Mouse (Mus musculus) embryonic facial prominence, embryonic 11.5 days (tissue): Measurements from ENCODE around the gene Ctsw. TPM values are rescaled to one million over a fixed set of nuclear protein-coding genes. Genes with fewer than 3 reads are reported as not detected.
A peak's percentile ranks its signal among the peaks of the same experiment; 100 is the strongest.

ENCODE experiments used
- ATAC-seq: fragments of 200-750 bp; cut with Nextera tagmentation; replicated peaks from 2 replicates; pipeline ENCODE4 v1.8.0; 2017; ENCODE audit warnings: low read depth; ENCODE audit not compliant: insufficient number of reproducible peaks, low FRiP score, low TSS enrichment
- DNase-seq: peaks from one replicate; pipeline ENCODE4 v3.0.0-alpha.2; 2015; ENCODE audit warnings: low spot score
- H3K27ac ChIP-seq: fragments of 300-500 bp; sonication (generic); replicated peaks from 2 replicates; pipeline ENCODE4 v1.5.1; 2014; ENCODE audit warnings: mild to moderate bottlenecking, low read depth, low read length, control low read depth
- H3K27me3 ChIP-seq: fragments of 300-500 bp; sonication (generic); 2 replicates; pipeline ENCODE4 v1.6.1; 2014; ENCODE audit warnings: mild to moderate bottlenecking, low read length, moderate library complexity, mixed read lengths; ENCODE audit not compliant: control insufficient read depth, insufficient read depth
- H3K36me3 ChIP-seq: fragments of 300-500 bp; sonication (generic); replicated peaks from 2 replicates; pipeline ENCODE4 v1.6.1; 2014; ENCODE audit warnings: low read depth, mild to moderate bottlenecking, low read length, moderate library complexity, mixed read lengths; ENCODE audit not compliant: control insufficient read depth, insufficient read depth
- H3K4me1 ChIP-seq: fragments of 300-500 bp; sonication (generic); 2 replicates; pipeline ENCODE4 v1.6.1; 2014; ENCODE audit warnings: low read length, mixed read lengths; ENCODE audit not compliant: control insufficient read depth, insufficient read depth
- H3K4me2 ChIP-seq: fragments of 300-500 bp; sonication (generic); 2 replicates; pipeline ENCODE4 v1.6.1; 2014; ENCODE audit warnings: low read depth, mild to moderate bottlenecking, control low read depth, low read length, moderate library complexity
- H3K4me3 ChIP-seq: fragments of 300-500 bp; sonication (generic); 2 replicates; pipeline ENCODE4 v1.5.1; 2014; ENCODE audit warnings: low read depth, low read length, control low read depth
- H3K9ac ChIP-seq: fragments of 300-500 bp; sonication (generic); replicated peaks from 2 replicates; pipeline ENCODE4 v1.6.1; 2014; ENCODE audit warnings: mild to moderate bottlenecking, control low read depth, low read length
- H3K9me3 ChIP-seq: fragments of 300-500 bp; sonication (generic); replicated peaks from 2 replicates; pipeline ENCODE4 v1.6.1; 2016; ENCODE audit warnings: mild to moderate bottlenecking, low read length, inconsistent platforms, mixed read lengths; ENCODE audit not compliant: control insufficient read depth
- WGBS: fragments of 180-500 bp; shearing (Covaris S2); extraction: QIAGEN DNeasy Blood & Tissue Kit; methylation state at CpG from one replicate; pipeline ENCODE4 v1.1.7; 2014; 5-methylcytosine and 5-hydroxymethylcytosine counted together
- polyA plus RNA-seq: library from polyadenylated mRNA; unstranded; fragments of >200 nt; fragmentation: Nextera tagmentation; extraction: Ambion mirVana; gene quantifications from 2 replicates; pipeline ENCODE4 v1.2.1, GENCODE M21; 2014

Gene Ctsw
- 1.1 and 1.4 TPM in 2 replicates for polyA plus RNA-seq

DNA sequence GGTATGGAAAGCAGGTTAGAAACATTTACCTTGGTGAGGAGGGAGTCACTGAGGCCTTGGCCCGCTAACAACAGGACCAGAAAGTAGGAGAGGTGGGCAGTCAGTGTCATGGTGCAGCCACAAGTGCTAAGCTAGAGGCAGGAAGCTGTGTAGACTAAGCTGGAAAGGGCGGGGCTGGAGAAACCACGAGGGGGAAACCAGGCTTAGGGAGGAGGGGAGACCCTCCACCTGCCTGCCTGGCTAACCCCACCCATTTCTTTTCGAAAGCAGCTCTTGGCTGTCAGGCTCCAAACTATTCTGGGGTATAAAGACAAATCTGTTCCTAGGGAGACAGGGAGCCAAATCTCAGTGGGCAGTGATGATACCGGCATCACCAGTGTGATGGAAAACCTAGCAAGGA, at the start of gene Ctsw:
TSS of gene Ctsw (minus strand) at position 134 of the 400 bp plus-strand sequence.
- WGBS = 63% methylated on average over 5 of the region's 5 CpGs
- DNase-seq (no peak), ATAC-seq (no peak)
- Histone ChIP-seq H3K27ac (no peak within 1 kb of the TSS), H3K9me3 (no peaks in the 10 kb centered on the region), H3K27me3 (no peaks in the 10 kb centered on the region), H3K4me2 (no peak within 1 kb of the TSS), H3K4me3 (no peak within 1 kb of the TSS), H3K4me1 (no peaks in the 10 kb centered on the region), H3K36me3 (peaks cover 5% of the 10 kb centered on the region), H3K9ac (no peak within 1 kb of the TSS)

GRCm38 (mm10) chr19:5516906-5517505, 48.7 kb upstream of the Ctsw start:
- H3K9me3 ChIP-seq = no peaks in the 10 kb centered on the region
- no peaks in the 10 kb centered on the region for H3K36me3 ChIP-seq
- DNase-seq = no peak
- H3K27ac ChIP-seq = no peak overlapping the region
- H3K27me3 ChIP-seq = no peaks in the 10 kb centered on the region
- H3K4me3 ChIP-seq = no peak overlapping the region
- WGBS = 78% methylated on average over 8 of the region's 8 CpGs
- ATAC-seq = no peak
- H3K4me1 ChIP-seq = no peaks in the 10 kb centered on the region
- H3K4me2 ChIP-seq = no peak overlapping the region
- H3K9ac ChIP-seq = no peak overlapping the region

DNA sequence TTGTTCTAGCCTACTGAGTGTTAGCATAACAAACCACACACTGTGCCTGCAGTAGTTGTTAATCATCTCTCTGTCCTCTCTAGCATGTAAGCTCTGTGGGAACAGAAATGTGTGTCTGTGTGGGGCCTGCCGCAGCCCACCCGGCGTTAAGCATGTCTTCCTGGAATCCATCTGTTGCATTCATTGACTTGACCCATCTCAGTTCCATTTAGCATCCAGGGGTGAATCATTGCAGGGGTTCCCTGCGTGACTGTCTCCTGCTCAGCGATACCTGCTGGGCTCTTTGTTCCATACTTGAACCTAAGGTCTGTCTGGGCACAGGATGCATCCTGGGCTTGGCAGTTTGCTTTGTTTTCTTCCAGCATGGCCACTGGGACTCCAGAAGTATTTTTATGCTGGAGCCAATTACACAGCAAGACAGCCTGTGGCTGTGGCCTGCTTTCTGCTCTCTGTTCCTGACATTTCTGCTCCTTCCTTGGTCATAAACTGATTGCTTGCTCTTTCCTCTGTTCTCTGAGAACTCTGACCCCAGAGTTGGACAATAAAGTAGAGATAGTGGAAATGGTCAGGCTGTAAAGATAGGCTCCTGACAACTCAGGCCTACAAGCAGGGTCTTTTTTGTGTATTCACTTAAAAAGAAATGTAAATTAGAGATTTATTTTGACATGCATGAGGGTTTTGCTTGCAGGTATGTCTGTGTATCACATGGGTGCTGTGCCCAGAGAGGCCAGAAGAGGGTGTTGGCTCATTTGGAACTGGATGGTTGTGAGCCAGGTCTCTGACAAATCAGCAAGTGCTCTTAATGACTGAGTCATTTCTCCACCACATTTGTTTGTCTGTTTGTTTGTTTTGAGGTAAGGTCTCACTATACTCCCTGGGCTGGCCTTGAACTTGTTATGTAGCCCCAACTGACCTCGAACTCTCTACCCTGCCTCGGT, 47.8 kb upstream of the Ctsw start:
- H3K4me3 ChIP-seq = no peak overlapping the region
- 82% methylated on average over 7 of the region's 7 CpGs for WGBS
- no peak overlapping the region for H3K4me2 ChIP-seq
- H3K27ac ChIP-seq = no peak overlapping the region
- no peaks in the 10 kb centered on the region for H3K9me3 ChIP-seq
- no peaks in the 10 kb centered on the region for H3K4me1 ChIP-seq
- DNase-seq (no peak), ATAC-seq (no peak)
- H3K36me3 ChIP-seq = no peaks in the 10 kb centered on the region
- no peaks in the 10 kb centered on the region for H3K27me3 ChIP-seq
- no peak overlapping the region for H3K9ac ChIP-seq

DNA sequence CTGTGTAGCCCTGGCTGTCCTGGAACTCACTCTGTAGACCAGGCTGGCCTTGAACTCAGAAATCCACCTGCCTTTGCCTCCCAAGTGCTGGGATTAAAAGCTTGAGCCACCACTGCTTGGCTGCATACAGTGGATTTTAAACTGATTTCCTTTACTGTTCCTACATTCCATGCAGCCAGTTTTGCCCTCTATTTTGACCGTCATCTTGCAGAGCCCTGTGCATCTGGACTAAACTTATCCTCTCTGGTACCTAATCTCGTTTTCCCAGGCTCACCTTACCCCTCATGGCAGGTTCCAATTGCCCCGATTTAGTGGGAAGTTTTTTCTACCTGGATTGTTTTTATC, 44.7 kb upstream of the Ctsw start:
- ATAC-seq = no peak
- no peaks in the 10 kb centered on the region for H3K27me3 ChIP-seq
- no peak overlapping the region for H3K4me3 ChIP-seq
- no peak overlapping the region for H3K9ac ChIP-seq
- no peaks in the 10 kb centered on the region for H3K9me3 ChIP-seq
- H3K4me1 ChIP-seq = no peaks in the 10 kb centered on the region
- H3K36me3 ChIP-seq = no peaks in the 10 kb centered on the region
- DNase-seq = no peak
- WGBS = 86% methylated on average over 3 of the region's 3 CpGs
- H3K27ac ChIP-seq = no peak overlapping the region
- no peak overlapping the region for H3K4me2 ChIP-seq

- no peaks in the 10 kb centered on the region for H3K4me1 ChIP-seq
- no peak overlapping the region for H3K27ac ChIP-seq
- H3K9ac ChIP-seq = no peak overlapping the region
- no peaks in the 10 kb centered on the region for H3K36me3 ChIP-seq
- no peaks in the 10 kb centered on the region for H3K27me3 ChIP-seq
- H3K9me3 ChIP-seq = no peaks in the 10 kb centered on the region
- ATAC-seq = no peak
- DNase-seq = no peak
- 82% methylated on average over 12 of the region's 12 CpGs for WGBS
- H3K4me2 ChIP-seq = no peak overlapping the region
- no peak overlapping the region for H3K4me3 ChIP-seq
Observed at GRCm38 (mm10) chr19:5512091-5513004, 44.0 kb upstream of the Ctsw start.

DNA sequence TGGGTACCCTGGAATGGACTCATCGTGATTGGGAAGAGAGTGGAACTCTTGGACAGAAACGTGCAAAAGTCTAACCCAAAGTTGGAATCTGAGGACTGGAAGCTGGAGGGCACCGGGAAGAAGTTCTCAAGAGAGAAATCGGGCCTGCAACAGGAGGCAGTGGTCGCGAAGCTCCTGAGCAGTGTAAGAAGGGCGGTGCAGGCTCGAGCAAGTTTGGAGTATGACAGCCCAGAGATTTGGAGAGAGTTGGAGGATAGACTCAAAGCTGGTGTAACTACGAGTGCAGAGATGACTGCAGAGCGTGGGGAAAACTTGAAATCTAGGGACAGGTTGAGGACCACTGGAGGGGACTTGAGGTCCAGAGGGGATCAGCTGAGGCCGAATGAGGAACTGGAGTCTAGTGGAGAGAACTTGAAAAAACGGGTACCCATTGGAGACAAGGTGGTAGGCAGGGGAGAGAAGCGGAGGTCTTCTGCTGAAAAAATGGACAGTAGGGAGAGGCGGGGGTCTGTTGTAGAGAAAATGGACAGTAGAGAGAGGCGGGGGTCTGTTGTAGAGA, 42.8 kb upstream of the Ctsw start:
- H3K27ac ChIP-seq = no peak overlapping the region
- no peak for ATAC-seq

GRCm38 (mm10) chr19:5510031-5511026, 42.0 kb upstream of the Ctsw start, which contains the start of gene Snx32:
Gene Snx32 (minus strand): TSS chr19:5510538.
- Histone ChIP-seq H3K4me1 (no peaks in the 10 kb centered on the region), H3K27me3 (no peaks in the 10 kb centered on the region), H3K9me3 (no peaks in the 10 kb centered on the region), H3K4me2 (peak within 1 kb of the TSS; percentile 69), H3K9ac (peak within 1 kb of the TSS; percentile 55), H3K36me3 (no peaks in the 10 kb centered on the region), H3K27ac (no peak within 1 kb of the TSS), H3K4me3 (peak within 1 kb of the TSS; percentile 34)
- 2% methylated on average over 47 of the region's 47 CpGs for WGBS
- ATAC-seq (peak; percentile 99), DNase-seq (peak; percentile 96)

More for the DNA sequence above, 42.8 kb upstream of the Ctsw start:
- no peak for DNase-seq
- Histone ChIP-seq H3K4me3 (peak overlapping the region; percentile 34), H3K4me2 (peak overlapping the region; percentile 69), H3K4me1 (no peaks in the 10 kb centered on the region), H3K9ac (peak overlapping the region; percentile 55), H3K9me3 (no peaks in the 10 kb centered on the region), H3K36me3 (no peaks in the 10 kb centered on the region), H3K27me3 (no peaks in the 10 kb centered on the region)
- WGBS = 47% methylated on average over 14 of the region's 15 CpGs
